Mouse (Mus musculus): Measurements from ENCODE around the gene Fhad1. TPM values are rescaled to one million over a fixed set of nuclear protein-coding genes. Genes with fewer than 3 reads are reported as not detected.

Gene Fhad1
- polyA plus RNA-seq, 1 experiment, result 1.3 TPM

DNA sequence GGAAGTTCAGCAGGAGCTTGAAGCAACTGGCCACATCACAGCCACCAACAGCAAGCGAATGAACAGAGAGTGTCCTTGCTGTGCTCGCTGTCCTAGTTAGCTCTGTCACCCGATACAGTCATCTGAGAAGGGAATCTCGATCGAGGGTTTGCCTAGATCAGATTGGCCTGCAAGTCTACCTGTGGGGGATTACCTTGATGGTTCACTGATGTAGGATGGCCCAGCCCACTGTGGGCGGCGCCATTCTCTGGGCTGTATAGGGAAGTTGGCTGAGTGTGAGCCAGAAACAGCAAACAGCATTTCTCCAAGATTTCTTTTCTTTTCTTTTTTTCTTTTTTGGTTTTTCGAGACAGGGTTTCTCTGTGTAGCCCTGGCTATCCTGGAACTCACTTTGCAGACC is 150.4 kb downstream of the Fhad1 start:
- WGBS, result 87% methylated on average over 8 of the region's 8 CpGs
- no peak overlapping the region for H3K4me3 ChIP-seq (replicated peaks; ENCODE audit: control insufficient read depth, low read depth, low read length)
- no peaks in the 10 kb centered on the region; the same call in 1 of the 2 replicates for H3K4me1 ChIP-seq (ENCODE audit: control insufficient read depth, insufficient read depth, low read length)
- no peak for TF ChIP-seq POLR2A (IDR thresholded peaks at IDR 0.05; ENCODE audit: borderline replicate concordance, control insufficient read depth, low read depth, low read length)
- no peak for TF ChIP-seq CTCF (IDR thresholded peaks at IDR 0.05; ENCODE audit: control insufficient read depth, insufficient read depth, low read length)
- no peak overlapping the region for H3K27ac ChIP-seq (ENCODE audit: control insufficient read depth, insufficient read depth, low read depth, low read length, poor library complexity)

- no peak for TF ChIP-seq CTCF (IDR thresholded peaks at IDR 0.05; ENCODE audit: control insufficient read depth, insufficient read depth, low read length)
- no peak for TF ChIP-seq POLR2A (IDR thresholded peaks at IDR 0.05; ENCODE audit: borderline replicate concordance, control insufficient read depth, low read depth, low read length)
- H3K4me3 ChIP-seq (replicated peaks; ENCODE audit: control insufficient read depth, low read depth, low read length), result no peak overlapping the region
- WGBS, result 71% methylated on average over 7 of the region's 7 CpGs
- H3K4me1 ChIP-seq (ENCODE audit: control insufficient read depth, insufficient read depth, low read length), result no peaks in the 10 kb centered on the region; the same call in 1 of the 2 replicates
- H3K27ac ChIP-seq (ENCODE audit: control insufficient read depth, insufficient read depth, low read depth, low read length, poor library complexity), result no peak overlapping the region
These were observed 151.1 kb downstream of the Fhad1 start for GRCm38 (mm10) chr4:141863726-141864280.

DNA sequence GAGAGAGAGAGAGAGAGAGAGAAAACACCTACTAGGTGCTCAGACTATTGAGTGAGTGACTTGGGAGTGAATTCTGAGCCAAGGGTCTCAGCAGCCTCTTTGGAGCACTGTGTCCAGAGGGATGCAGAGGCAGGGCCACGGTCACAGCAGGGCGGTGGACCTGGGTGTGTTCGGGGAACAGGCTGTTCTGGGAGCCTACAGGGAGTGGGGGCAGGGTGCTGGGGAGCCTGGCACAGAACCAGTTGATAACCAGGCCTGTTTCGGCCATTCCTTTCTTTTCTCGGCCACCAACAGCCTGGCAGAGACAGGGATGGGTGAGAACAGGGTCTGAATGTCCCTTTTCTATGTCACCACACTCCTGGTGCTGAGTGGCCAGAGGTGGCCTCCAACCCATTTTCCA is 152.0 kb downstream of the Fhad1 start:
- no peak overlapping the region for H3K27ac ChIP-seq (ENCODE audit: control insufficient read depth, insufficient read depth, low read depth, low read length, poor library complexity)
- TF ChIP-seq CTCF (IDR thresholded peaks at IDR 0.05; ENCODE audit: control insufficient read depth, insufficient read depth, low read length) (no peak), POLR2A (IDR thresholded peaks at IDR 0.05; ENCODE audit: borderline replicate concordance, control insufficient read depth, low read depth, low read length) (no peak)
- H3K4me1 ChIP-seq (ENCODE audit: control insufficient read depth, insufficient read depth, low read length), result no peaks in the 10 kb centered on the region; the same call in 1 of the 2 replicates
- WGBS, result 80% methylated on average over 5 of the region's 5 CpGs
- no peak overlapping the region for H3K4me3 ChIP-seq (replicated peaks; ENCODE audit: control insufficient read depth, low read depth, low read length)

DNA sequence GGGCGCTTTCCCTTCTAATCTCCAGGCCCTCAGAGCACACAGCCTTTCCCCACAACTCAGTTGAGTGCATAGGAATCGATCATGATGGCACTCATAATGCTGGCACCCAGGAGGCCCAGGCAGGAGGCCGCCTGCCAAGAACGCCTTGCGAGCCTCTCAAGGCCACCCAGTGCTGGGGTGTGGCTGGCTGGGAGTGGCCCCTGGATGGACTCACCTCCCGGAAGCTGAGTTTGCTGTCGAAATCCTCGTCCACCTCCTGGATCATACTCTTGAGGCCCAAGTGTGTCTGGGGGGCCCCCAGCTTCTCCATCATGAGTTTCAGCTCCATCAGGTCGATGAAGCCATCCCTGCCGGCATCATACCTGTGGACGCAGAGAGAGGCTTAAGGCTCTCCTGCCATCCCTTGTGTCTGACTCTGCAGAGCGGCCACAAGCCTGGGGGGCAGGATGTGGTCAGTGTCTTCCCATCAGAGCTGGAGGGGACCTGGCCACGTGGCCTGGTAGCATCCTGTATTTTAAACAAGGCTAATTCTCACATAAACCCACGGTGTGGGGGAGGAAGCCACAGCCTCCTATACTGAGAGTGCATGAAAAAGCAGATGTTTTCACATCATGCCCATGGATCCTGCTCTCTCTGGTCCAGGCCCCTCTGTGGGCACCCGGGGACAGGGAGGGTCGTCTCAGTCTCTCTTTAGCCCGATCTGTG is 153.1 kb downstream of the Fhad1 start:
- peak overlapping the region; percentile 60 for H3K27ac ChIP-seq (ENCODE audit: control insufficient read depth, insufficient read depth, low read depth, low read length, poor library complexity)
- no peak for TF ChIP-seq CTCF (IDR thresholded peaks at IDR 0.05; ENCODE audit: control insufficient read depth, insufficient read depth, low read length)
- 0 out of 2 replicates have a peak, but pooled peaks have one; percentile 8 for TF ChIP-seq POLR2A (IDR thresholded peaks at IDR 0.05; ENCODE audit: borderline replicate concordance, control insufficient read depth, low read depth, low read length)
- peak overlapping the region; percentile 19 for H3K4me3 ChIP-seq (replicated peaks; ENCODE audit: control insufficient read depth, low read depth, low read length)
- 45% methylated on average over 17 of the region's 17 CpGs for WGBS
- H3K4me1 ChIP-seq (ENCODE audit: control insufficient read depth, insufficient read depth, low read length), result no peaks in the 10 kb centered on the region; the same call in 1 of the 2 replicates

- Histone ChIP-seq H3K4me3 (replicated peaks; ENCODE audit: control insufficient read depth, low read depth, low read length) (peak overlapping the region; percentile 49), H3K4me1 (ENCODE audit: control insufficient read depth, insufficient read depth, low read length) (no peaks in the 10 kb centered on the region; the same call in 1 of the 2 replicates), H3K27ac (ENCODE audit: control insufficient read depth, insufficient read depth, low read depth, low read length, poor library complexity) (peak overlapping the region; percentile 73)
- WGBS, result 58% methylated on average over 19 of the region's 19 CpGs
- TF ChIP-seq POLR2A (IDR thresholded peaks at IDR 0.05; ENCODE audit: borderline replicate concordance, control insufficient read depth, low read depth, low read length) (no peak), CTCF (IDR thresholded peaks at IDR 0.05; ENCODE audit: control insufficient read depth, insufficient read depth, low read length) (no peak)
These were observed 154.5 kb downstream of the Fhad1 start for GRCm38 (mm10) chr4:141860246-141860841.

DNA sequence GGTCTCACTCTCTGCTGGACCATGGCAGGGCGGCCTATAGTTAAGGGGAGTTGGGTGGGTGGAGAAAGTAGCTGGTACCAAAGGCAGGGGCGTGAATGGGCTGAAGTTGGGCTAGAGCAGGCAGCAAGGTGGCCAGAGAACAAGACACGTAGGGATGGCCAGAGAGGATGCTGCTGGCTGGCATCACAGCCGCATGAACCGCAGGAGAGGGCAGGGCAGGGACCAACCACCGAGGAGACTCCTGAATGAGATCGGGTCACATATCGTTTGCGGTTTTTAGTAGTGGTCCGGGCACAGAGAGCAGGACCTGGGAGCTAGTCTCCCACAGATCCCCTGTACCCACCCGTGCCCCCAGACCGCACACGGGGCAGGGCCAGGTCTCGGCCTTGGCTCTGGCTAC is 155.5 kb downstream of the Fhad1 start:
- Histone ChIP-seq H3K27ac (ENCODE audit: control insufficient read depth, insufficient read depth, low read depth, low read length, poor library complexity) (no peak overlapping the region), H3K4me1 (ENCODE audit: control insufficient read depth, insufficient read depth, low read length) (no peaks in the 10 kb centered on the region; the same call in 1 of the 2 replicates), H3K4me3 (replicated peaks; ENCODE audit: control insufficient read depth, low read depth, low read length) (no peak overlapping the region)
- WGBS, result 92% methylated on average over 14 of the region's 14 CpGs
- no peak for TF ChIP-seq POLR2A (IDR thresholded peaks at IDR 0.05; ENCODE audit: borderline replicate concordance, control insufficient read depth, low read depth, low read length)
- TF ChIP-seq CTCF (IDR thresholded peaks at IDR 0.05; ENCODE audit: control insufficient read depth, insufficient read depth, low read length), result no peak

DNA sequence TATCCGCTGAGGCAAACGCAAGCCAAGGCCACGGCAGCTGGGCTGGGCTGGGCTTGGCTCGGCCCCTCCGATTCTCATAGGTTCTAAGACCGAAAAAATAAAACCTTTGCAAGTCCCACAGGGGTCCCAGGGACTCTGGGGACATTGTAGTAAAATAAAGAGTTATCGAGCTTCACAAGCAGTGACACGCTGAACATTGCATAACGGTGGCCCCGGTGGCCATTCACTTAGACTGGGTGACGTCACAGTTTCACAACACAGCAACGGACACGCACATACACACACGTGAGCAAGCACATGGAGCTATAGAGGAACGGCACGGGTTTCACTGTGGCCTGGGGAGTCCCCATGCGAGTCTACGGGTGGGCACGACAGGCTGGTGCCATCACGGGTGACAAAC is 156.4 kb downstream of the Fhad1 start:
- no peaks in the 10 kb centered on the region; the same call in 1 of the 2 replicates for H3K4me1 ChIP-seq (ENCODE audit: control insufficient read depth, insufficient read depth, low read length)
- H3K4me3 ChIP-seq (replicated peaks; ENCODE audit: control insufficient read depth, low read depth, low read length), result no peak overlapping the region
- WGBS, result 61% methylated on average over 20 of the region's 20 CpGs
- no peak overlapping the region for H3K27ac ChIP-seq (ENCODE audit: control insufficient read depth, insufficient read depth, low read depth, low read length, poor library complexity)
- no peak for TF ChIP-seq CTCF (IDR thresholded peaks at IDR 0.05; ENCODE audit: control insufficient read depth, insufficient read depth, low read length)
- TF ChIP-seq POLR2A (IDR thresholded peaks at IDR 0.05; ENCODE audit: borderline replicate concordance, control insufficient read depth, low read depth, low read length), result no peak

DNA sequence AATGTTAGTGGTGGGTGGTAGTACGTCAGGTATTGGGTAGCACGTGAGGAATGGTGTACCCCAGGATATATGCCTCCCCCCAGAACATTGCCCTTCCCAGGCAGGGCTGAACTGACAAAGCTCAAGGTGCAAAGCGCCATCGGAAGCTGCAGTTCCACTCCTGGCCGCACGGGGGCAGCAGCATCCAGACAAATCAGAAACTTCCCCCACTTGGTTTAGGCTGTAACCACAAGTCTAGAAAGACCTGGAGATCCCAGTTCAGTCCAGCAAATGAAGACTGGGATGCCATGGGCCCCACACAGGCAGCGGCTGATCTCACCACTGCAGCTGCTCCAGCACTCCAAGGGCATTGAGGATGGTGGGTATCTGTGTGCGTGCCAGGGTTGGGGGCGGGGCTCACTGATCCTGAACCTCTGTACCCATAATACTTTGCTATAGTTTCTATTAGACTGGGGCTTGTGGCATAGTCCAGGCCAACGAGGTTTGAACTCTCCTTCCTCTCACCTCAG is 157.4 kb downstream of the Fhad1 start:
- Histone ChIP-seq H3K4me3 (replicated peaks; ENCODE audit: control insufficient read depth, low read depth, low read length) (no peak overlapping the region), H3K27ac (ENCODE audit: control insufficient read depth, insufficient read depth, low read depth, low read length, poor library complexity) (no peak overlapping the region), H3K4me1 (ENCODE audit: control insufficient read depth, insufficient read depth, low read length) (no peaks in the 10 kb centered on the region; the same call in 1 of the 2 replicates)
- 18% methylated on average over 10 of the region's 10 CpGs for WGBS
- TF ChIP-seq CTCF (IDR thresholded peaks at IDR 0.05; ENCODE audit: control insufficient read depth, insufficient read depth, low read length) (peak; percentile 97), POLR2A (IDR thresholded peaks at IDR 0.05; ENCODE audit: borderline replicate concordance, control insufficient read depth, low read depth, low read length) (peak; percentile 43; the same call in 1 of the 2 replicates)

Measured in bone marrow, adult 2 months (tissue).